Mouse (Mus musculus): ENCODE data around the gene Slc35b2. TPM values are rescaled to one million over a fixed set of nuclear protein-coding genes. Genes with fewer than 3 reads are reported as not detected.

Gene Slc35b2
- polyA plus RNA-seq, 1 experiment from 2014 or later: 90.5 TPM

DNA sequence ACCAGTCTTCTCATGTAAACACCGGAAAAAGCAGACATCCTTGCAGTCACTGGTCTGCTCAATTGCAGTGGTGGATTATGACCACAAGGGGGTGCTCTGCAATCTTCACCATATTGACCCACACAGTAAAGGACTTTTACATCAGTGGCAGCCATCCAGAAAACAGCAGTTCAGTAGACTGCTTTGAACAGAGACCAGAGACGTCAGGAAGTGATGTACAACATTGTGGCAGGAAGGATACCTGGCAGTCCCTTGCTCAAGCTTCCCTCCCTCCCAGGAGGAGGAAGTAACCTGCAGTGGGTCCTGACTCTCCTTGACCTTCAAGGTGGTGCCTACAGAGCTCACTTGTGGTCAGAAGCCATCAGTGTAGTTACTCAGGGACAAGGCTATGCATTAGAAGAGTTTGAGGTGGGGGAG lies 17.9 kb downstream of the Slc35b2 start:
- Histone ChIP-seq H3K4me3 (no peak overlapping the region), H3K9ac (no peak overlapping the region), H3K4me2 (replicated peaks) (no peak overlapping the region), H3K4me1 (peaks cover 16% of the 10 kb centered on the region; the same call in 1 of the 2 replicates), H3K27me3 (replicated peaks) (no peaks in the 10 kb centered on the region), H3K27ac (no peak overlapping the region), H3K9me3 (no peaks in the 10 kb centered on the region), H3K36me3 (no peaks in the 10 kb centered on the region)
- peak; percentile 35; the same call in 1 of the 2 replicates for ATAC-seq (ENCODE audit: low FRiP score, low read depth)
- 19% methylated on average over 2 of the region's 2 CpGs for WGBS

- Histone ChIP-seq H3K36me3 (peaks cover 5% of the 10 kb centered on the region; the same call in 1 of the 2 replicates), H3K9me3 (no peaks in the 10 kb centered on the region), H3K27me3 (replicated peaks) (no peaks in the 10 kb centered on the region), H3K4me2 (replicated peaks) (no peak overlapping the region), H3K9ac (no peak overlapping the region), H3K27ac (no peak overlapping the region), H3K4me1 (peaks cover 16% of the 10 kb centered on the region; the same call in 1 of the 2 replicates), H3K4me3 (no peak overlapping the region)
- ATAC-seq (ENCODE audit: low FRiP score, low read depth): no peak
- WGBS: 96% methylated on average over 6 of the region's 6 CpGs
Observed at GRCm38 (mm10) chr17:45582188-45582587, 18.5 kb downstream of the Slc35b2 start.

DNA sequence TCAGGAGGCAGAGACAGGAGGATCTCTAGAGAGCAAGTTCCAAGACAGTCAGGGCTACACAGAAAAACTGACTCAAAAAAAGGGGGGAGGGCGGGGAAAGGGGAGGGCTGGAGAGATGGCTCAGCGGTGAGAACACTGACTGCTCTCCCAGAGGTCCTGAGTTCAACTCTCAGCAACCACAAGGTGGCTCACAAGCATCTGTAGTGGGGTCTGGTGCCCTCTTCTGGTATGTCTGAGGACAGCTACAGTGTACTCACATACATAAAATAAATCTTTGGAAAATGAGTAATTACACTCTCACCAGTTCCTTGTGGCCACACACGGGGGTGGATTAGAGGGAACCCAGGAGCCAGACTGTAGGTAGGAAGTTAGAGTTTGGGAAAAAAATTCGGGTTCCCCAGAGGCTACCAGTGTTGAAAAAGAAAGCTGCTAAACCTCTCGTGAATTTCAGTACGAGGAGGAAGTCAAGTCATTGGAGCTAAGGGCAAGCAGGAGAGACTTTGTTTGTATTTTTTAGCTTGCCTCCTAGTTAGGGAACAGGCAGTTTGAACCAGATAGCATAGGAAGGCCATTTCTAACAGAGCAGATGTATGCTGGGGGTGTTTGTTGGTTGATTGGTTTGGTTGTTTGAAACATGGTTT lies 19.2 kb downstream of the Slc35b2 start:
- Histone ChIP-seq H3K4me1 (peaks cover 16% of the 10 kb centered on the region; the same call in 1 of the 2 replicates), H3K9me3 (no peaks in the 10 kb centered on the region)

GRCm38 (mm10) chr17:45584096-45584896 lies 20.6 kb downstream of the Slc35b2 start:
- no peak overlapping the region for H3K27ac ChIP-seq
- 46% methylated on average over 12 of the region's 12 CpGs for WGBS
- no peaks in the 10 kb centered on the region for H3K27me3 ChIP-seq (replicated peaks)
- ATAC-seq (ENCODE audit: low FRiP score, low read depth): peak; percentile 35; the same call in 1 of the 2 replicates
- no peaks in the 10 kb centered on the region for H3K9me3 ChIP-seq
- H3K36me3 ChIP-seq: peaks cover 8% of the 10 kb centered on the region; the same call in 1 of the 2 replicates
- peak overlapping the region; percentile 18; the same call in 1 of the 2 replicates for H3K4me2 ChIP-seq (replicated peaks)
- H3K4me1 ChIP-seq: peaks cover 16% of the 10 kb centered on the region; the same call in 1 of the 2 replicates
- H3K4me3 ChIP-seq: no peak overlapping the region
- no peak overlapping the region; the same call in 1 of the 2 replicates for H3K9ac ChIP-seq

More for the DNA sequence above, 19.2 kb downstream of the Slc35b2 start:
- ATAC-seq (ENCODE audit: low FRiP score, low read depth): no peak
- no peak overlapping the region for H3K4me2 ChIP-seq (replicated peaks)
- peaks cover 8% of the 10 kb centered on the region; the same call in 1 of the 2 replicates for H3K36me3 ChIP-seq
- no peaks in the 10 kb centered on the region for H3K27me3 ChIP-seq (replicated peaks)
- 78% methylated on average over 6 of the region's 6 CpGs for WGBS
- H3K9ac ChIP-seq: no peak overlapping the region
- no peak overlapping the region for H3K27ac ChIP-seq
- H3K4me3 ChIP-seq: no peak overlapping the region

- H3K4me2 ChIP-seq (replicated peaks): peak overlapping the region; percentile 18; the same call in 1 of the 2 replicates
- ATAC-seq (ENCODE audit: low FRiP score, low read depth): peak; percentile 48; the same call in 1 of the 2 replicates
- peaks cover 16% of the 10 kb centered on the region; the same call in 1 of the 2 replicates for H3K4me1 ChIP-seq
- no peaks in the 10 kb centered on the region for H3K9me3 ChIP-seq
- no peaks in the 10 kb centered on the region for H3K27me3 ChIP-seq (replicated peaks)
- WGBS: 34% methylated on average over 14 of the region's 14 CpGs
- 0 out of 2 replicates have a peak overlapping the region, but pooled peaks have one; percentile 5 for H3K9ac ChIP-seq
- no peak overlapping the region for H3K27ac ChIP-seq
- no peak overlapping the region for H3K4me3 ChIP-seq
- peaks cover 8% of the 10 kb centered on the region; the same call in 1 of the 2 replicates for H3K36me3 ChIP-seq
Observed at GRCm38 (mm10) chr17:45584939-45585678, 21.4 kb downstream of the Slc35b2 start.

GRCm38 (mm10) chr17:45585725-45586448 lies 22.2 kb downstream of the Slc35b2 start:
- WGBS: 82% methylated on average over 23 of the region's 23 CpGs
- Histone ChIP-seq H3K27ac (no peak overlapping the region), H3K9ac (no peak overlapping the region), H3K36me3 (peaks cover 8% of the 10 kb centered on the region; the same call in 1 of the 2 replicates), H3K4me3 (no peak overlapping the region), H3K4me2 (replicated peaks) (no peak overlapping the region), H3K4me1 (peaks cover 16% of the 10 kb centered on the region; the same call in 1 of the 2 replicates), H3K9me3 (no peaks in the 10 kb centered on the region), H3K27me3 (replicated peaks) (no peaks in the 10 kb centered on the region)
- ATAC-seq (ENCODE audit: low FRiP score, low read depth): no peak

- no peaks in the 10 kb centered on the region for H3K27me3 ChIP-seq (replicated peaks)
- 97% methylated on average over 3 of the region's 3 CpGs for WGBS
- peaks cover 8% of the 10 kb centered on the region; the same call in 1 of the 2 replicates for H3K36me3 ChIP-seq
- no peak overlapping the region for H3K4me2 ChIP-seq (replicated peaks)
- H3K4me3 ChIP-seq: no peak overlapping the region
- no peaks in the 10 kb centered on the region for H3K9me3 ChIP-seq
- H3K9ac ChIP-seq: no peak overlapping the region
- H3K27ac ChIP-seq: no peak overlapping the region
- H3K4me1 ChIP-seq: peaks cover 13% of the 10 kb centered on the region; the same call in 1 of the 2 replicates
- no peak for ATAC-seq (ENCODE audit: low FRiP score, low read depth)
Observed at GRCm38 (mm10) chr17:45586449-45586837, 22.8 kb downstream of the Slc35b2 start.

DNA sequence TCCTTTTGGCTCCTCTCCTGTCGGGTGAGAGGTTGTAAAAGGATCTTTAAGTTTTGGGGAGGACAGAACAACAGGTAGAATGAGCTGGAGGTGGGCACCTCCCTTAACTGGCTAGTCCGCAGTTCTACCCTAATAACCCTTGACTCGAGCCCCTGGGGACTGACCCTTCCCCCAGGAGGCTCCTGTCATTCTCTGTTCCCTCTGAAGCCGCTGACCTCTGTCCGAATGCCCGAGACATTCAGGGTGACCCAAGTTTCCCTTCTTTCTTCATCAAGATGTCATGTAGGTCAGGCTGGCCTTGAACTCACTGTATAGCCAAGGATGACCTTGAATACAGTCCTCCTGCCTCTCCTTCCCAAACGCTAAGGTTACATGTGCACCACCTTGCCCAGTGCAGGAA lies 24.7 kb downstream of the Slc35b2 start:
- WGBS: 92% methylated on average over 7 of the region's 7 CpGs
- no peak for ATAC-seq (ENCODE audit: low FRiP score, low read depth)
- peaks cover 26% of the 10 kb centered on the region for H3K4me1 ChIP-seq

DNA sequence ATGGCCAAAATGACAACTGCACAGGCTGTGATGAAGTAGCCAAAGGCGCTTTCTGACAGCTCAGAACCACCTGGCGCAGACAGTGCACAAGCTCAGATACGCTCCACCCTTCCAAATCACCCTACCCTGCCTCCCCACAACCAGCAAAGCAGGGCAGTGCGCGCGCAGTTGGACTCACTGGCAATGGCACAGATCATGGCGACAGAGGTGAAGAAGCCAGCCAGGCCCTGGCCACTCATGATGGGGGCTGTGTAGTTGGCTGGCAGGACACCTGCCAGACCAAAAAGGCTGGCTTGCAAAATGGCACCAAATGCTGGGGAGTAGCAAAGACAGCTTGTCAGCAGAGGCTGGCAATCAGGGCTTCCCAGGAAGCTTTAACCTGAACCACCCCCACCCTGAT lies 25.6 kb downstream of the Slc35b2 start:
- Histone ChIP-seq H3K36me3 (peaks cover 8% of the 10 kb centered on the region; the same call in 1 of the 2 replicates), H3K9ac (no peak overlapping the region), H3K27me3 (replicated peaks) (peaks cover 8% of the 10 kb centered on the region), H3K27ac (no peak overlapping the region), H3K9me3 (no peaks in the 10 kb centered on the region), H3K4me3 (no peak overlapping the region), H3K4me1 (peaks cover 33% of the 10 kb centered on the region), H3K4me2 (replicated peaks) (no peak overlapping the region)
- ATAC-seq (ENCODE audit: low FRiP score, low read depth): no peak
- WGBS: 98% methylated on average over 7 of the region's 7 CpGs

More for the DNA sequence above, 24.7 kb downstream of the Slc35b2 start:
- H3K27me3 ChIP-seq (replicated peaks): no peaks in the 10 kb centered on the region; the same call in 1 of the 2 replicates
- H3K27ac ChIP-seq: no peak overlapping the region
- H3K9ac ChIP-seq: no peak overlapping the region
- H3K4me2 ChIP-seq (replicated peaks): no peak overlapping the region
- H3K9me3 ChIP-seq: no peaks in the 10 kb centered on the region
- H3K4me3 ChIP-seq: no peak overlapping the region
- peaks cover 8% of the 10 kb centered on the region; the same call in 1 of the 2 replicates for H3K36me3 ChIP-seq

GRCm38 (mm10) chr17:45589844-45590243 lies 26.2 kb downstream of the Slc35b2 start:
- ATAC-seq (ENCODE audit: low FRiP score, low read depth): no peak
- no peak overlapping the region for H3K4me2 ChIP-seq (replicated peaks)
- H3K36me3 ChIP-seq: peaks cover 8% of the 10 kb centered on the region; the same call in 1 of the 2 replicates

DNA sequence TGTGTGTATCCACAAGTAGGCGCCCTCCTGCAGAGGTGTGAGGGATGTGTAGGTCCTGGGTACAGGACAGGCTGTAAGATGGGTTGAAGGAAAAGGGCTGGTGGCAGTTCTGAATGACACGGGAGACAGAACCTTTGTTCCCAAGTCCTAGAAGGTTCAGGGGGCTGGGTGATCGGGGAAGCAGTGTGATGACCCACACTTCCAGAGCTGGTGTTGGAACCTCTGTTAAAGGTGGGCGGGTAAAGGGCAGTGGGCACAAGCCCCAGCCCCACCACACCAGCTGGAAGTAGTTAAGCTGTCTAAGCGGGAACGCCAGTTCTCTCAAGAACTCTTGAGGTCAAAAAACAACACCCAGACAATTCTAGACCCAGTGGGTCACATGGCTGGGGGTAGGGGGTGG lies 26.7 kb downstream of the Slc35b2 start:
- 82% methylated on average over 6 of the region's 6 CpGs for WGBS
- H3K4me2 ChIP-seq (replicated peaks): no peak overlapping the region
- no peak for ATAC-seq (ENCODE audit: low FRiP score, low read depth)
- H3K9me3 ChIP-seq: no peaks in the 10 kb centered on the region
- peaks cover 8% of the 10 kb centered on the region; the same call in 1 of the 2 replicates for H3K36me3 ChIP-seq
- H3K4me1 ChIP-seq: peaks cover 35% of the 10 kb centered on the region
- peaks cover 13% of the 10 kb centered on the region for H3K27me3 ChIP-seq (replicated peaks)
- H3K9ac ChIP-seq: no peak overlapping the region
- no peak overlapping the region for H3K4me3 ChIP-seq
- no peak overlapping the region for H3K27ac ChIP-seq

More at GRCm38 (mm10) chr17:45589844-45590243, 26.2 kb downstream of the Slc35b2 start:
- no peak overlapping the region for H3K9ac ChIP-seq
- 95% methylated on average over 8 of the region's 8 CpGs for WGBS
- H3K27ac ChIP-seq: no peak overlapping the region
- H3K4me3 ChIP-seq: no peak overlapping the region
- H3K9me3 ChIP-seq: no peaks in the 10 kb centered on the region
- H3K27me3 ChIP-seq (replicated peaks): peaks cover 9% of the 10 kb centered on the region
- H3K4me1 ChIP-seq: peaks cover 33% of the 10 kb centered on the region
